Mouse (Mus musculus) stomach, postnatal 0 days (tissue): ENCODE results near the gene Csde1. TPM values are rescaled to one million over a fixed set of nuclear protein-coding genes. Genes with fewer than 3 reads are reported as not detected.

ENCODE experiments used
- ATAC-seq: fragments of 200-750 bp; cut with Nextera tagmentation; 2 replicates; pipeline ENCODE4 v1.8.0; 2017; ENCODE audit not compliant: low FRiP score, low TSS enrichment
- DNase-seq: peaks from one replicate; pipeline ENCODE4 v3.0.0-alpha.2; 2016; ENCODE audit warnings: low spot score
- H3K27ac ChIP-seq: fragments of 300-500 bp; sonication (generic); replicated peaks from 2 replicates; pipeline ENCODE4 v1.5.1; 2014; ENCODE audit warnings: mild to moderate bottlenecking, control low read depth
- H3K27me3 ChIP-seq: fragments of 300-500 bp; sonication (generic); 2 replicates; pipeline ENCODE4 v1.6.1; 2014; ENCODE audit warnings: low read length; ENCODE audit not compliant: control insufficient read depth, insufficient read depth
- H3K36me3 ChIP-seq: fragments of 300-500 bp; sonication (generic); 2 replicates; pipeline ENCODE4 v1.6.1; 2014; ENCODE audit warnings: low read length, mixed read lengths; ENCODE audit not compliant: control insufficient read depth, insufficient read depth
- H3K4me1 ChIP-seq: fragments of 300-500 bp; sonication (generic); replicated peaks from 2 replicates; pipeline ENCODE4 v1.6.1; 2014; ENCODE audit warnings: antibody characterized with exemption; ENCODE audit not compliant: control insufficient read depth, insufficient read depth
- H3K4me2 ChIP-seq: fragments of 300-500 bp; sonication (generic); replicated peaks from 2 replicates; pipeline ENCODE4 v1.6.1; 2014; ENCODE audit warnings: low read depth, mild to moderate bottlenecking, control low read depth, moderate library complexity
- H3K4me3 ChIP-seq: fragments of 300-500 bp; sonication (generic); 2 replicates; pipeline ENCODE4 v1.5.1; 2014; ENCODE audit warnings: low read depth, low read length, control low read depth
- H3K9ac ChIP-seq: fragments of 300-500 bp; sonication (generic); 2 replicates; pipeline ENCODE4 v1.6.1; 2014; ENCODE audit warnings: mild to moderate bottlenecking, low read length, control low read depth, mixed read lengths
- H3K9me3 ChIP-seq: fragments of 300-500 bp; sonication (generic); 2 replicates; pipeline ENCODE4 v1.6.1; 2016; ENCODE audit warnings: low read length; ENCODE audit not compliant: control insufficient read depth
- CTCF ChIP-seq: IDR thresholded peaks from 2 replicates; pipeline ENCODE4 v1.5.1; 2016; ENCODE audit warnings: antibody characterized with exemption, low read depth, mild to moderate bottlenecking, moderate library complexity
- EP300 ChIP-seq: optimal IDR thresholded peaks from 2 replicates; pipeline ENCODE3; 2016; ENCODE audit warnings: antibody characterized with exemption
- WGBS: fragments of 180-500 bp; shearing (Covaris S2); extraction: QIAGEN DNeasy Blood & Tissue Kit; methylation state at CpG from one replicate; pipeline ENCODE4 v1.1.7; 2014; 5-methylcytosine and 5-hydroxymethylcytosine counted together
- polyA plus RNA-seq: library from polyadenylated mRNA; unstranded; fragments of >200 nt; fragmentation: Nextera tagmentation; extraction: Ambion mirVana; gene quantifications from 2 replicates; pipeline ENCODE4 v1.2.1, GENCODE M21; 2015

The Csde1 gene
- polyA plus RNA-seq, 1 experiment from 2014 or later = 148 TPM

- Histone ChIP-seq H3K4me3 (no peak overlapping the region), H3K4me1 (no peaks in the 10 kb centered on the region), H3K9ac (no peak overlapping the region), H3K27ac (no peak overlapping the region), H3K27me3 (no peaks in the 10 kb centered on the region), H3K9me3 (no peaks in the 10 kb centered on the region), H3K4me2 (no peak overlapping the region), H3K36me3 (peaks cover 15% of the 10 kb centered on the region; the same call in 1 of the 2 replicates)
- no peak for ATAC-seq
- TF ChIP-seq CTCF (no peak), EP300 (peak; percentile 44)
- DNase-seq = no peak
- 80% methylated on average over 5 of the region's 5 CpGs for WGBS
These were observed 35.9 kb downstream of the Csde1 start for GRCm38 (mm10) chr3:103056016-103056595.

GRCm38 (mm10) chr3:103057752-103058151 is 37.5 kb downstream of the Csde1 start:
- peak overlapping the region; percentile 62 for H3K4me2 ChIP-seq
- ATAC-seq (peak; percentile 27), DNase-seq (no peak)
- H3K36me3 ChIP-seq = peaks cover 17% of the 10 kb centered on the region
- H3K27ac ChIP-seq = 0 out of 2 replicates have a peak overlapping the region, but pooled peaks have one; percentile 13
- H3K4me1 ChIP-seq = no peaks in the 10 kb centered on the region
- no peaks in the 10 kb centered on the region for H3K9me3 ChIP-seq
- 7% methylated on average over 10 of the region's 10 CpGs for WGBS
- H3K4me3 ChIP-seq = peak overlapping the region; percentile 87
- TF ChIP-seq EP300 = no peak
- H3K27me3 ChIP-seq = no peaks in the 10 kb centered on the region
- H3K9ac ChIP-seq = peak overlapping the region; percentile 8; the same call in 1 of the 2 replicates

GRCm38 (mm10) chr3:103058207-103059157 is 38.3 kb downstream of the Csde1 start, which contains the start of gene Nras:
Gene Nras, plus strand, starts transcription at chr3:103058285.
- no peak for TF ChIP-seq CTCF
- peak; percentile 84 for TF ChIP-seq EP300

GRCm38 (mm10) chr3:103066927-103067326 is 46.7 kb downstream of the Csde1 start:
- Histone ChIP-seq H3K27ac (no peak overlapping the region), H3K4me2 (no peak overlapping the region), H3K27me3 (no peaks in the 10 kb centered on the region), H3K4me1 (no peaks in the 10 kb centered on the region), H3K4me3 (no peak overlapping the region), H3K36me3 (peaks cover 28% of the 10 kb centered on the region), H3K9me3 (no peaks in the 10 kb centered on the region), H3K9ac (no peak overlapping the region)
- TF ChIP-seq EP300 (no peak), CTCF (no peak)
- DNase-seq = peak; percentile 32
- peak; percentile 88 for ATAC-seq
- WGBS = 56% methylated on average over 8 of the region's 8 CpGs

More at GRCm38 (mm10) chr3:103058207-103059157, 38.3 kb downstream of the Csde1 start, which contains the start of gene Nras:
- H3K9me3 ChIP-seq = no peaks in the 10 kb centered on the region
- H3K27me3 ChIP-seq = no peaks in the 10 kb centered on the region
- WGBS = 2% methylated on average over 46 of the region's 46 CpGs
- H3K4me1 ChIP-seq = no peaks in the 10 kb centered on the region
- peak within 1 kb of the TSS; percentile 92 for H3K9ac ChIP-seq
- H3K4me2 ChIP-seq = peak within 1 kb of the TSS; percentile 62
- peaks cover 20% of the 10 kb centered on the region for H3K36me3 ChIP-seq
- DNase-seq (peak; percentile 98), ATAC-seq (peak; percentile 96)
- peak within 1 kb of the TSS; percentile 87 for H3K4me3 ChIP-seq
- peak within 1 kb of the TSS; percentile 97 for H3K27ac ChIP-seq

GRCm38 (mm10) chr3:103068971-103069370 is 48.7 kb downstream of the Csde1 start:
- Histone ChIP-seq H3K27ac (no peak overlapping the region), H3K27me3 (no peaks in the 10 kb centered on the region), H3K9me3 (no peaks in the 10 kb centered on the region), H3K4me2 (no peak overlapping the region), H3K4me3 (no peak overlapping the region), H3K4me1 (no peaks in the 10 kb centered on the region), H3K36me3 (peaks cover 14% of the 10 kb centered on the region), H3K9ac (no peak overlapping the region)
- ATAC-seq = no peak
- WGBS = 95% methylated on average over 6 of the region's 6 CpGs
- TF ChIP-seq EP300 = no peak
- TF ChIP-seq CTCF = no peak
- no peak for DNase-seq
